Mouse (Mus musculus) heart, postnatal 0 days (tissue): ENCODE measurements around the gene Atp6v1e2. TPM values are rescaled to one million over a fixed set of nuclear protein-coding genes. Genes with fewer than 3 reads are reported as not detected.
A peak's percentile ranks its signal among the peaks of the same experiment; 100 is the strongest.

Experiments
- ATAC-seq: fragments of 200-750 bp; cut with Nextera tagmentation; 2 replicates; pipeline ENCODE4 v1.8.0; 2017; ENCODE audit warnings: low read depth, moderate number of reproducible peaks, moderate library complexity; ENCODE audit not compliant: insufficient read depth
- DNase-seq: peaks from one replicate; pipeline ENCODE4 v3.0.0-alpha.2; 2016; ENCODE audit warnings: low spot score
- H3K27ac ChIP-seq: fragments of 300-500 bp; sonication (generic); 2 replicates; pipeline ENCODE4 v1.5.1; 2014; ENCODE audit warnings: low read depth, mild to moderate bottlenecking
- H3K27me3 ChIP-seq: fragments of 300-500 bp; sonication (generic); 2 replicates; pipeline ENCODE4 v1.6.1; 2014; ENCODE audit warnings: low read length, mixed read lengths; ENCODE audit not compliant: control insufficient read depth, insufficient read depth
- H3K36me3 ChIP-seq: fragments of 300-500 bp; sonication (generic); replicated peaks from 2 replicates; pipeline ENCODE4 v1.6.1; 2014; ENCODE audit warnings: low read length, mixed read lengths; ENCODE audit not compliant: control insufficient read depth, insufficient read depth
- H3K4me1 ChIP-seq: fragments of 300-500 bp; sonication (generic); 2 replicates; pipeline ENCODE4 v1.6.1; 2014; ENCODE audit warnings: antibody characterized with exemption; ENCODE audit not compliant: control insufficient read depth, insufficient read depth
- H3K4me2 ChIP-seq: fragments of 300-500 bp; sonication (generic); 2 replicates; pipeline ENCODE4 v1.6.1; 2014; ENCODE audit warnings: low read depth, mild to moderate bottlenecking, low read length, moderate library complexity
- H3K4me3 ChIP-seq: fragments of 300-500 bp; sonication (generic); 2 replicates; pipeline ENCODE4 v1.5.1; 2014; ENCODE audit warnings: low read depth, low read length
- H3K9ac ChIP-seq: fragments of 300-500 bp; sonication (generic); replicated peaks from 2 replicates; pipeline ENCODE4 v1.6.1; 2014; ENCODE audit warnings: low read depth, low read length, mixed read lengths
- H3K9me3 ChIP-seq: fragments of 300-500 bp; sonication (generic); replicated peaks from 2 replicates; pipeline ENCODE4 v1.6.1; 2016; ENCODE audit warnings: low read length; ENCODE audit not compliant: control insufficient read depth
- CTCF ChIP-seq: IDR thresholded peaks from 2 replicates; pipeline ENCODE4 v1.5.1; 2016; ENCODE audit warnings: antibody characterized with exemption, control low read depth, low read depth
- EP300 ChIP-seq: IDR thresholded peaks from 2 replicates; pipeline ENCODE4 v1.6.1; 2016; ENCODE audit warnings: antibody characterized with exemption, low read depth
- WGBS: fragments of 180-500 bp; shearing (Covaris S2); extraction: QIAGEN DNeasy Blood & Tissue Kit; methylation state at CpG from one replicate; pipeline ENCODE4 v1.1.7; 2014; 5-methylcytosine and 5-hydroxymethylcytosine counted together
- polyA plus RNA-seq: library from polyadenylated mRNA; unstranded; fragments of >200 nt; fragmentation: Nextera tagmentation; extraction: Ambion mirVana; gene quantifications from 2 replicates; pipeline ENCODE4 v1.2.1, GENCODE M21; 2015
- total RNA-seq: library from RNA; depleted of rRNA; stranded (reverse); fragments of >200 nt; gene quantifications from 2 replicates; pipeline ENCODE4 v1.2.3, GENCODE M21; 2014; ENCODE audit warnings: low replicate concordance

Gene Atp6v1e2
- total and polyA plus RNA-seq, 2 experiments from 2014 or later: not detected

- no peak for ATAC-seq
Measured at GRCm38 (mm10) chr17:86913003-86913607, 34.6 kb downstream of the Atp6v1e2 start.

DNA sequence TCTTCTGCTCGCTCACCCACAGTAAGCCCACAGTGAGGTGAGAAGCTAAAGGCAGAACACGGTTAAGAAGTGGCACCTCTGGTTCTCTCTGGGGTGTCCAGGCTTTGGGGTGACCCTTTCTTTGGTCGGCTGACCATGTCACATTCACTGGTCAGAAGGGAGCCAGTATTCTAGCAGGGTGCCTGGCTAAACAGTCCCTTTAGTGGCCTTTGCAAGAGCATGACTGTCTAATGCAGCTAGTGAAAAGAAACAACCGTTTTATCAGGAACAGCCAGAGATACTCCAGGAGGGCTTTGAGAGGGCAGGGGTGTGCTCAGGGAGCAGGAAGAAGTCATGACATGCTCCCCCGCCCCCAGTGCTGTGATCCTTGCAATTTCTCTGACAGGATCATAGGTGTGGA is 36.4 kb downstream of the Atp6v1e2 start:
- H3K9ac ChIP-seq: no peak overlapping the region
- no peaks in the 10 kb centered on the region for H3K9me3 ChIP-seq
- no peak overlapping the region for H3K4me3 ChIP-seq
- no peak overlapping the region for H3K27ac ChIP-seq
- H3K4me2 ChIP-seq: no peak overlapping the region
- no peak for DNase-seq
- H3K4me1 ChIP-seq: no peaks in the 10 kb centered on the region
- no peaks in the 10 kb centered on the region for H3K36me3 ChIP-seq
- 48% methylated on average over 5 of the region's 5 CpGs for WGBS
- no peak for ATAC-seq
- no peak for TF ChIP-seq CTCF
- no peak for TF ChIP-seq EP300
- H3K27me3 ChIP-seq: no peaks in the 10 kb centered on the region; the same call in none of the 2 replicates

More at GRCm38 (mm10) chr17:86913003-86913607, 34.6 kb downstream of the Atp6v1e2 start:
- no peak overlapping the region for H3K4me3 ChIP-seq
- no peaks in the 10 kb centered on the region for H3K9me3 ChIP-seq
- no peak overlapping the region for H3K27ac ChIP-seq
- no peaks in the 10 kb centered on the region for H3K27me3 ChIP-seq
- H3K4me2 ChIP-seq: no peak overlapping the region
- H3K36me3 ChIP-seq: no peaks in the 10 kb centered on the region
- no peaks in the 10 kb centered on the region for H3K4me1 ChIP-seq
- DNase-seq: no peak
- no peak overlapping the region for H3K9ac ChIP-seq
- 63% methylated on average over 7 of the region's 7 CpGs for WGBS
- no peak for TF ChIP-seq CTCF
- no peak for TF ChIP-seq EP300

- Histone ChIP-seq H3K27me3 (no peaks in the 10 kb centered on the region; the same call in none of the 2 replicates), H3K9me3 (no peaks in the 10 kb centered on the region), H3K4me3 (no peak overlapping the region), H3K4me1 (peaks cover 10% of the 10 kb centered on the region), H3K9ac (no peak overlapping the region), H3K27ac (no peak overlapping the region), H3K36me3 (no peaks in the 10 kb centered on the region), H3K4me2 (no peak overlapping the region)
- 60% methylated on average over 14 of the region's 14 CpGs for WGBS
- ATAC-seq: no peak
- TF ChIP-seq EP300: no peak
- TF ChIP-seq CTCF: peak; percentile 80
- DNase-seq: peak; percentile 50
Measured at GRCm38 (mm10) chr17:86909733-86910495, 37.8 kb downstream of the Atp6v1e2 start.

DNA sequence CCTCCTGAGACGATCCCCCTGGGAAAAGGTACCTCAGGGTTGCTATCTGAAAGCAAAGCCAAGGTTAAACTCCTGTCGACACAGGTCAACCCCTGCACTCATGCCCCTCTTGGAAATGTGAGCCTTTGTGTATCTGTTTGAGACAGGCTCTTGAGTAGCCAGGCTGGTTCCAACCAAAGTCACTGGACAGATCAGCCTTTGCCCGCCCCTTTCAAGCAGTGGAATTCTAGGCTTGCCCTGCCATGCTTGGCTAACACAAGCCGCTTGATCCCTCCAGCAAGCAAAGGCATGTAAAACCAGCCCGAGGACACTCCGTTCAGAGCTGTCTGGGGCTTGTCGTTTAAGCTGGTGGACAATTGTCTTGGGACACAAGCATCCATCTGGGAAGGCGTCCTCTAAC is 39.4 kb downstream of the Atp6v1e2 start:
- DNase-seq: no peak
- WGBS: 52% methylated on average over 8 of the region's 8 CpGs
- Histone ChIP-seq H3K27me3 (no peaks in the 10 kb centered on the region; the same call in none of the 2 replicates), H3K4me2 (no peak overlapping the region), H3K4me3 (no peak overlapping the region), H3K9me3 (no peaks in the 10 kb centered on the region), H3K27ac (no peak overlapping the region), H3K4me1 (peaks cover 11% of the 10 kb centered on the region), H3K36me3 (no peaks in the 10 kb centered on the region), H3K9ac (no peak overlapping the region)
- ATAC-seq: no peak
- TF ChIP-seq CTCF: no peak
- no peak for TF ChIP-seq EP300

DNA sequence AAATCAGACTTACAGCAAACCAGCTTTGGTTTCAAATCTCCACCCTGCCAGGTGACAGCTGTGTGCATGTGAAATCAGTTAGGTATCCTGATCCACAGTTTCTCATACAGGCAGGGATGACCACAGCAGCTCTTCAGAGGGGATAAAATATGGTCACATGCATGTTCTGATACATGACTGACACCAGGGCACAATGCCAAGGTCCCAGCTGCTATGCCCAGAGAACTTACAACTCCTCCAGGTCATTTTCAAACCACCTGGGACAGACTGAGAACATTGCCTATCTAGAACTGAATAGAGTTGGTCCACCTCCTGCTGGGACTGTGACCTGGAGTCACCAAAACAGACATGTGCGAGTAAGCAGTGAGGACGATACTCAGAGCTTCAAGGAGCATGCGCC is 40.6 kb downstream of the Atp6v1e2 start:
- Histone ChIP-seq H3K4me1 (peaks cover 11% of the 10 kb centered on the region), H3K4me3 (no peak overlapping the region), H3K36me3 (no peaks in the 10 kb centered on the region), H3K9ac (no peak overlapping the region), H3K27ac (no peak overlapping the region), H3K27me3 (no peaks in the 10 kb centered on the region; the same call in none of the 2 replicates), H3K9me3 (no peaks in the 10 kb centered on the region), H3K4me2 (no peak overlapping the region)
- 83% methylated on average over 3 of the region's 3 CpGs for WGBS
- ATAC-seq: no peak
- no peak for DNase-seq
- TF ChIP-seq CTCF: no peak
- TF ChIP-seq EP300: no peak
